Mouse (Mus musculus) left cerebral cortex, postnatal 4 days (tissue): ENCODE results near the gene Ubxn10. TPM values are rescaled to one million over a fixed set of nuclear protein-coding genes. Genes with fewer than 3 reads are reported as not detected.

Experiments used
- DNase-seq: peaks from one replicate; pipeline ENCODE4 v3.0.0-alpha.2; 2022
- intact Hi-C: fragments of 180-260 bp; cut with DNase I; formaldehyde crosslinking; loops from one replicate; pipeline ENCODE4 v1.15.1; 2025
- total RNA-seq, 2 experiments: library from RNA; stranded (reverse); gene quantifications; 2 replicates each; pipeline ENCODE4 v1.2.3; 2021

Gene Ubxn10
- total RNA-seq, 2 experiments from 2014 or later, result 1.4 to 1.7 TPM

- intact Hi-C loops, result no loop called here
- DNase-seq, result no peak
These were observed 70.4 kb downstream of the Ubxn10 start for GRCm38 (mm10) chr4:138666521-138666920.

DNA sequence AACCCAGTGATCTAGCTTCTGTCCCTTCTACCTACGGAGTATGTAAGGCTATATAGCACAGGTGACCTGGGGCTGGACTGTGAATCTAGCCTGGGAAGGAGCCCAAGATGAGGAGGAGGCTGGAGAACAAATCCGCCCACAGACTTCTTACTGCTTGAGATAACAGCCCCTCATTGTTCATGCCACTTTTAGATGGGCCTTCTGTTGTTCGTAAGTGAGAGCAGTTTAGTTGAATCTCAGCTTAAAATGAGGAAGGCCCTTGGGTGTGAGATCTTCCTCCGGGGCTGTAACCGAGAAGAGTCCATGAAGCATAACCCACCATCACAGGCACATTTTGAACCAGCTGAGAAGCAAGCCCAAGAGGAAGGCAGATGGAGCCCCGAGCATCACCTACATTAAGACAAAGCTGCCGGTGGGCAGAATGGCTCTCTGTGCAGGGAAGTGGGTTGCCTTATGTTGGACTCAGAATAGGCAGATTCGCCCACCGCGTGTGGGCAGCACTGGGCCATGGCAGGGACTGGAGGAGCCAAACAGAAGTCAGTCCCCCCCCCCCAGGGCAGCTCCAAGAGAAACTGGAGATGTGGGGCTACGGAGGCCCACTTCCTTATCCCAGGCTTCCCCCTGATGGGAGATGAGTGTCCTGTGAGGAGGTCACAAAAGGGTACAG lies 76.9 kb downstream of the Ubxn10 start:
- DNase-seq, result no peak
- intact Hi-C loops, result no loop called here

Other genes starting within 250 kb of the Ubxn10 start
- 1 to 10 TPM; 1.3 to 2.4 TPM for gene Vwa5b1, start 101.3 kb downstream of the Ubxn10 start, total RNA-seq
- gene Pla2g2c, start 12.4 kb downstream of the Ubxn10 start, total RNA-seq, result under 1 TPM in 1 of 2 experiments, not detected in 1; 0.10 TPM
- gene Pla2g2f, start 20.5 kb upstream of the Ubxn10 start, total RNA-seq, result not detected
- not detected for gene Pla2g2d, start 38.6 kb upstream of the Ubxn10 start, total RNA-seq
- gene Pla2g5, start 126.3 kb upstream of the Ubxn10 start, total RNA-seq, result 1 to 10 TPM; 2.4 TPM
- not detected for gene Gm13030, start 136.8 kb upstream of the Ubxn10 start, total RNA-seq
- gene Pla2g2e, start 140.8 kb upstream of the Ubxn10 start, total RNA-seq, result not detected
- 10 to 100 TPM; 12.5 to 12.8 TPM for gene Otud3, start 176.8 kb upstream of the Ubxn10 start, total RNA-seq
- not detected for gene Rnf186, start 229.9 kb upstream of the Ubxn10 start, total RNA-seq
- 1 to 10 TPM in 1 of 2 experiments, under 1 TPM in 1; 0.74 to 1.4 TPM for gene Tmco4, start 235.7 kb upstream of the Ubxn10 start, total RNA-seq